Mouse (Mus musculus) heart, adult 2 months (tissue): ENCODE measurements around the gene Nif3l1. TPM values are rescaled to one million over a fixed set of nuclear protein-coding genes. Genes with fewer than 3 reads are reported as not detected.
A peak's percentile ranks its signal among the peaks of the same experiment; 100 is the strongest.

Experiments used
- DNase-seq, 2 experiments: peaks; one replicate each; pipeline ENCODE4 v3.0.0; 2021
- H3K27ac ChIP-seq: fragments of 200-600 bp; 2 replicates; pipeline ENCODE4 v1.8.1; 2022
- H3K27me3 ChIP-seq: fragments of 200-500 bp; 2 replicates; pipeline ENCODE4 v1.6.1; 2012; ENCODE audit warnings: mild to moderate bottlenecking, low read length, inconsistent platforms, mixed read lengths; ENCODE audit not compliant: control insufficient read depth, insufficient read depth
- H3K36me3 ChIP-seq: fragments of 200-500 bp; 2 replicates; pipeline ENCODE4 v1.6.1; 2012; ENCODE audit warnings: low read length, inconsistent platforms; ENCODE audit not compliant: control insufficient read depth, insufficient read depth
- H3K4me1 ChIP-seq: fragments of 200-500 bp; 2 replicates; pipeline ENCODE4 v1.6.1; 2011; ENCODE audit warnings: low read length; ENCODE audit not compliant: control insufficient read depth, insufficient read depth
- H3K4me3 ChIP-seq: fragments of 200-600 bp; 2 replicates; pipeline ENCODE4 v1.8.1; 2022
- H3K79me2 ChIP-seq: fragments of 200-500 bp; replicated peaks from 2 replicates; pipeline ENCODE4 v1.6.1; 2012; ENCODE audit warnings: mild to moderate bottlenecking, inconsistent platforms, low read length, moderate library complexity, mixed read lengths; ENCODE audit not compliant: control insufficient read depth, insufficient read depth
- H3K9ac ChIP-seq: fragments of 200-500 bp; 2 replicates; pipeline ENCODE4 v1.6.1; 2012; ENCODE audit warnings: low read depth, mild to moderate bottlenecking, control low read depth, inconsistent platforms, low read length, mixed read lengths
- CTCF ChIP-seq: fragments of 200-600 bp; IDR thresholded peaks from 2 replicates; pipeline ENCODE4 v1.8.1; 2022; ENCODE audit warnings: antibody characterized with exemption, mild to moderate bottlenecking, moderate library complexity
- EP300 ChIP-seq: fragments of 200-500 bp; IDR thresholded peaks from 2 replicates; pipeline ENCODE4 v1.6.1; 2011; ENCODE audit warnings: low read depth, low read length, control low read depth; ENCODE audit not compliant: insufficient read depth
- POLR2A ChIP-seq: fragments of 200-500 bp; IDR thresholded peaks from 2 replicates; pipeline ENCODE4 v1.6.1; 2011; ENCODE audit warnings: mild to moderate bottlenecking, low read depth, low read length, control low read depth; ENCODE audit not compliant: insufficient read depth
- WGBS: fragments of 180-500 bp; shearing (Covaris S2); methylation state at CpG from one replicate; pipeline ENCODE4 v1.1.7; 2018; 5-methylcytosine and 5-hydroxymethylcytosine counted together
- intact Hi-C: fragments of 180-260 bp; cut with DNase I; formaldehyde crosslinking; loops from one replicate; pipeline ENCODE4 v1.15.1; 2025
- polyA plus RNA-seq: library from polyadenylated mRNA; depleted of rRNA; stranded (reverse); fragments of >200 nt; gene quantifications from 2 replicates; pipeline ENCODE4 v1.2.3, GENCODE M21; 2012; rRNA removed
- total RNA-seq, 2 experiments: library from RNA; stranded (reverse); gene quantifications; 2 replicates each; pipeline ENCODE4 v1.2.3; 2021

The Nif3l1 gene
- total and polyA plus RNA-seq, 3 experiments: 9.1 to 14.5 (median 9.4) TPM

GRCm38 (mm10) chr1:58504577-58505254 is 59.8 kb downstream of the Nif3l1 start, which contains the start of gene Orc2:
Orc2 (minus strand) TSS chr1:58505109.
- TF ChIP-seq CTCF (peak; percentile 27), EP300 (no peak), POLR2A (peak; percentile 79)
- 0 out of 2 replicates have a peak, but pooled peaks cover 1% of the 10 kb centered on the region for H3K4me1 ChIP-seq
- H3K4me3 ChIP-seq: peak within 1 kb of the TSS; percentile 95
- H3K36me3 ChIP-seq: no peaks in the 10 kb centered on the region
- H3K27ac ChIP-seq: peak within 1 kb of the TSS; percentile 65
- peak within 1 kb of the TSS; percentile 89 for H3K9ac ChIP-seq
- H3K79me2 ChIP-seq: 0 out of 2 replicates have a peak, but pooled peaks cover 2% of the 10 kb centered on the region
- DNase-seq: peak; percentile 92 to 95
- no peaks in the 10 kb centered on the region for H3K27me3 ChIP-seq
- intact Hi-C loops: loop anchor here (2.0 kb wide), 1 partner anchor 82 kb away; the partner anchor contains the start of genes Fam126b and Ndufb3
- whole genome bisulfite sequencing: under 1% methylated on average over 64 of the region's 64 CpGs

DNA sequence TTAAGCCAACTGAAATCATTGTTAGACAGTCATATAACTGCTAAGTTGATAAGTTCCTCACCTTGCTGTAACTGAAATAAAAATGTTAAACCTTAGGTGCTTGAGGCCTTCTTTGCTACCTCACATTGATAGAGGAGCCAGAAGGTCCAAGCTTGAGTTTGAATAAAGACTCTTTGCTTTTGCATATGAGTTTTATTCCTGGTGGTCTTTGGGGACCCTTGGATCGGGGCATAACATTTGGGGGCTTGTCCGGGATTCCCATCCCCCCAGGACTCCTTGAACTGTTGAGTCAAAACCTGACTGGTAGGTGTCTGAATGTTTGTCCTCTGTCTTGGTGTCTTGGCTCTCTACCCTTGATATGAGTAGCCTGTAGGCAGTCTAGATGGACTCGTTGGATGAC is 62.3 kb downstream of the Nif3l1 start:
- H3K79me2 ChIP-seq: no peaks in the 10 kb centered on the region
- intact Hi-C loops: no loop called here
- DNase-seq: no peak

More for the DNA sequence above, 62.3 kb downstream of the Nif3l1 start:
- WGBS: 93% methylated on average over 3 of the region's 3 CpGs
- 0 out of 2 replicates have a peak, but pooled peaks cover 1% of the 10 kb centered on the region for H3K4me1 ChIP-seq
- H3K27me3 ChIP-seq: no peaks in the 10 kb centered on the region
- no peak overlapping the region for H3K9ac ChIP-seq
- H3K4me3 ChIP-seq: no peak overlapping the region
- TF ChIP-seq EP300: no peak
- TF ChIP-seq POLR2A: no peak
- TF ChIP-seq CTCF: no peak
- H3K36me3 ChIP-seq: no peaks in the 10 kb centered on the region
- no peak overlapping the region for H3K27ac ChIP-seq

Other genes with a start within 250 kb of the Nif3l1 start
- gene Aox4, start 234.8 kb upstream of the Nif3l1 start, total RNA-seq: not detected
- gene Aox4, start 234.8 kb upstream of the Nif3l1 start, polyA plus RNA-seq: not detected in 2 replicates
- not detected for gene Aox2, start 166.8 kb upstream of the Nif3l1 start, total RNA-seq
- not detected in 2 replicates for gene Aox2, start 166.8 kb upstream of the Nif3l1 start, polyA plus RNA-seq
- gene Bzw1, start 52.3 kb upstream of the Nif3l1 start, total RNA-seq: 10 to 100 TPM; 62.6 to 70.7 TPM
- 14.5 and 28.6 TPM in 2 replicates for gene Bzw1, start 52.3 kb upstream of the Nif3l1 start, polyA plus RNA-seq
- gene Clk1, start 21.1 kb upstream of the Nif3l1 start, total RNA-seq: 10 to 100 TPM; 50.2 to 50.4 TPM
- 43.3 and 82.3 TPM in 2 replicates for gene Clk1, start 21.1 kb upstream of the Nif3l1 start, polyA plus RNA-seq
- gene Ppil3, start 335 bp downstream of the Nif3l1 start, total RNA-seq: 10 to 100 TPM; 17.5 to 19.6 TPM
- gene Ppil3, start 335 bp downstream of the Nif3l1 start, polyA plus RNA-seq: 18.3 and 23.2 TPM in 2 replicates
- gene Orc2, start 60.0 kb downstream of the Nif3l1 start, total RNA-seq: 10 to 100 TPM in 1 of 2 experiments, 1 to 10 TPM in 1; 8.8 to 10.2 TPM
- 4.0 and 5.4 TPM in 2 replicates for gene Orc2, start 60.0 kb downstream of the Nif3l1 start, polyA plus RNA-seq
- gene Fam126b, start 141.2 kb downstream of the Nif3l1 start, total RNA-seq: 10 to 100 TPM; 15.5 to 16.8 TPM
- gene Fam126b, start 141.2 kb downstream of the Nif3l1 start, polyA plus RNA-seq: 1.4 and 3.1 TPM in 2 replicates
- gene Ndufb3, start 141.2 kb downstream of the Nif3l1 start, total RNA-seq: 100 to 1,000 TPM; 278 to 322 TPM
- 201 and 372 TPM in 2 replicates for gene Ndufb3, start 141.2 kb downstream of the Nif3l1 start, polyA plus RNA-seq